Mouse (Mus musculus) cerebellum, postnatal 25 days (tissue): ENCODE data around the gene Dynlt1c.
"Not testable (repeated sequence)": the region's sequence is repeated elsewhere in the genome, so short reads cannot be mapped to it uniquely, and the experiment has no call there.

Experiments
- DNase-seq, 2 experiments: peaks; one replicate each; pipeline ENCODE4 v3.0.0; 2021; ENCODE audit warnings: mixed read lengths in 2 of 2

Gene Dynlt1c

GRCm38 (mm10) chr17:6655567-6656281 is 54.3 kb downstream of the Dynlt1c start, which contains the start of gene Dynlt1f:
TSS of gene Dynlt1f (minus strand) at chr17:6655900.
- peak; percentile 71 to 77 for DNase-seq

GRCm38 (mm10) chr17:6656471-6656870 is 55.0 kb downstream of the Dynlt1c start:
- not testable (repeated sequence) for DNase-seq

- DNase-seq, result not testable (repeated sequence)
These were observed 57.3 kb downstream of the Dynlt1c start, which contains the start of gene Sytl3 for GRCm38 (mm10) chr17:6658801-6659200. TSS of gene Sytl3 (plus strand) at chr17:6659093.
